Mouse (Mus musculus) midbrain, embryonic 13.5 days (tissue): Measurements from ENCODE around the gene Gast. TPM values are rescaled to one million over a fixed set of nuclear protein-coding genes. Genes with fewer than 3 reads are reported as not detected.

Source experiments
- ATAC-seq: fragments of 200-750 bp; cut with Nextera tagmentation; 2 replicates; pipeline ENCODE4 v1.8.0; 2017; ENCODE audit warnings: mild to moderate bottlenecking, moderate TSS enrichment, moderate library complexity
- H3K27ac ChIP-seq: fragments of 300-500 bp; sonication (generic); 2 replicates; pipeline ENCODE4 v1.5.1; 2015; ENCODE audit warnings: inconsistent platforms, mild to moderate bottlenecking, moderate library complexity
- H3K27me3 ChIP-seq: fragments of 300-500 bp; sonication (generic); 2 replicates; pipeline ENCODE4 v1.6.1; 2015; ENCODE audit warnings: mild to moderate bottlenecking, inconsistent platforms
- H3K36me3 ChIP-seq: fragments of 300-500 bp; sonication (generic); 2 replicates; pipeline ENCODE4 v1.6.1; 2015; ENCODE audit warnings: mild to moderate bottlenecking, inconsistent platforms
- H3K4me1 ChIP-seq: fragments of 300-500 bp; sonication (generic); replicated peaks from 2 replicates; pipeline ENCODE4 v1.6.1; 2015; ENCODE audit warnings: inconsistent platforms
- H3K4me2 ChIP-seq: fragments of 300-500 bp; sonication (generic); replicated peaks from 2 replicates; pipeline ENCODE4 v1.6.1; 2015; ENCODE audit warnings: moderate library complexity, mild to moderate bottlenecking, inconsistent platforms
- H3K4me3 ChIP-seq: fragments of 300-500 bp; sonication (generic); replicated peaks from 2 replicates; pipeline ENCODE4 v1.5.1; 2015; ENCODE audit warnings: mild to moderate bottlenecking, inconsistent platforms
- H3K9ac ChIP-seq: fragments of 300-500 bp; sonication (generic); replicated peaks from 2 replicates; pipeline ENCODE4 v1.6.1; 2015; ENCODE audit warnings: mild to moderate bottlenecking, inconsistent platforms
- H3K9me3 ChIP-seq: fragments of 300-500 bp; sonication (generic); 2 replicates; pipeline ENCODE4 v1.6.1; 2016; ENCODE audit warnings: mild to moderate bottlenecking, inconsistent platforms
- WGBS: fragments of 180-500 bp; shearing (Covaris S2); methylation state at CpG from one replicate; pipeline ENCODE4 v1.1.7; 2015; 5-methylcytosine and 5-hydroxymethylcytosine counted together
- polyA plus RNA-seq: library from polyadenylated mRNA; unstranded; fragments of >200 nt; fragmentation: Nextera tagmentation; extraction: Ambion mirVana; gene quantifications from 2 replicates; pipeline ENCODE4 v1.2.1, GENCODE M21; 2015

Gene Gast
- polyA plus RNA-seq, 1 experiment from 2014 or later = 1.2 TPM

- H3K9me3 ChIP-seq = no peaks in the 10 kb centered on the region
- H3K4me1 ChIP-seq = peaks cover 6% of the 10 kb centered on the region; the same call in 1 of the 2 replicates
- 63% methylated on average over 7 of the region's 8 CpGs for WGBS
- no peak overlapping the region for H3K27ac ChIP-seq
- peak; percentile 37; the same call in 1 of the 2 replicates for ATAC-seq
- no peaks in the 10 kb centered on the region for H3K27me3 ChIP-seq
- H3K4me2 ChIP-seq = no peak overlapping the region
- H3K9ac ChIP-seq = no peak overlapping the region
- H3K36me3 ChIP-seq = peaks cover 64% of the 10 kb centered on the region
- H3K4me3 ChIP-seq = no peak overlapping the region
Observed at GRCm38 (mm10) chr11:100371981-100372558, 37.9 kb downstream of the Gast start.

- ATAC-seq = no peak
- Histone ChIP-seq H3K36me3 (peaks cover 86% of the 10 kb centered on the region), H3K27ac (no peak overlapping the region), H3K4me2 (no peak overlapping the region), H3K4me3 (no peak overlapping the region), H3K9ac (no peak overlapping the region), H3K4me1 (peaks cover 6% of the 10 kb centered on the region; the same call in 1 of the 2 replicates), H3K9me3 (no peaks in the 10 kb centered on the region), H3K27me3 (no peaks in the 10 kb centered on the region)
- WGBS = 89% methylated on average over 9 of the region's 9 CpGs
Observed at GRCm38 (mm10) chr11:100375127-100375526, 40.9 kb downstream of the Gast start.

- no peak overlapping the region for H3K27ac ChIP-seq
- H3K9ac ChIP-seq = no peak overlapping the region
- no peaks in the 10 kb centered on the region for H3K27me3 ChIP-seq
- 81% methylated on average over 4 of the region's 4 CpGs for WGBS
- ATAC-seq = no peak
- peaks cover 88% of the 10 kb centered on the region for H3K36me3 ChIP-seq
- no peak overlapping the region for H3K4me2 ChIP-seq
- no peak overlapping the region for H3K4me3 ChIP-seq
- peaks cover 6% of the 10 kb centered on the region; the same call in 1 of the 2 replicates for H3K4me1 ChIP-seq
- no peaks in the 10 kb centered on the region for H3K9me3 ChIP-seq
Observed at GRCm38 (mm10) chr11:100376005-100376404, 41.8 kb downstream of the Gast start.

- Histone ChIP-seq H3K4me3 (no peak overlapping the region), H3K4me2 (no peak overlapping the region), H3K27ac (no peak overlapping the region), H3K4me1 (peaks cover 5% of the 10 kb centered on the region; the same call in 1 of the 2 replicates), H3K36me3 (peaks cover 88% of the 10 kb centered on the region), H3K9ac (no peak overlapping the region), H3K27me3 (no peaks in the 10 kb centered on the region), H3K9me3 (no peaks in the 10 kb centered on the region)
- 88% methylated on average over 21 of the region's 21 CpGs for WGBS
- ATAC-seq = no peak
Observed at GRCm38 (mm10) chr11:100376746-100377389, 42.7 kb downstream of the Gast start.

GRCm38 (mm10) chr11:100377989-100378388 lies 43.8 kb downstream of the Gast start:
- H3K9me3 ChIP-seq = no peaks in the 10 kb centered on the region
- peaks cover 89% of the 10 kb centered on the region for H3K36me3 ChIP-seq
- no peak overlapping the region for H3K9ac ChIP-seq
- H3K27ac ChIP-seq = no peak overlapping the region
- H3K4me3 ChIP-seq = no peak overlapping the region
- no peak for ATAC-seq
- no peak overlapping the region for H3K4me2 ChIP-seq
- WGBS = 96% methylated on average over 14 of the region's 14 CpGs
- H3K27me3 ChIP-seq = no peaks in the 10 kb centered on the region
- no peaks in the 10 kb centered on the region for H3K4me1 ChIP-seq

GRCm38 (mm10) chr11:100378446-100378845 lies 44.2 kb downstream of the Gast start:
- no peaks in the 10 kb centered on the region for H3K27me3 ChIP-seq
- no peaks in the 10 kb centered on the region for H3K9me3 ChIP-seq
- H3K27ac ChIP-seq = no peak overlapping the region
- H3K4me1 ChIP-seq = no peaks in the 10 kb centered on the region
- H3K4me2 ChIP-seq = no peak overlapping the region
- WGBS = 84% methylated on average over 5 of the region's 5 CpGs
- no peak overlapping the region for H3K4me3 ChIP-seq
- H3K36me3 ChIP-seq = peaks cover 89% of the 10 kb centered on the region
- H3K9ac ChIP-seq = no peak overlapping the region
- ATAC-seq = no peak

- H3K4me2 ChIP-seq = no peak overlapping the region
- ATAC-seq = no peak
- H3K27ac ChIP-seq = no peak overlapping the region
- H3K9ac ChIP-seq = no peak overlapping the region
- H3K36me3 ChIP-seq = peaks cover 89% of the 10 kb centered on the region
- 95% methylated on average over 4 of the region's 4 CpGs for WGBS
- no peaks in the 10 kb centered on the region for H3K4me1 ChIP-seq
- no peaks in the 10 kb centered on the region for H3K9me3 ChIP-seq
- H3K27me3 ChIP-seq = no peaks in the 10 kb centered on the region
- no peak overlapping the region for H3K4me3 ChIP-seq
Observed at GRCm38 (mm10) chr11:100379311-100379710, 45.1 kb downstream of the Gast start.

- Histone ChIP-seq H3K36me3 (peaks cover 82% of the 10 kb centered on the region), H3K4me3 (no peak overlapping the region), H3K27me3 (no peaks in the 10 kb centered on the region), H3K4me1 (no peaks in the 10 kb centered on the region), H3K9ac (no peak overlapping the region), H3K27ac (no peak overlapping the region), H3K9me3 (no peaks in the 10 kb centered on the region), H3K4me2 (no peak overlapping the region)
- 86% methylated on average over 6 of the region's 6 CpGs for WGBS
- no peak for ATAC-seq
Observed at GRCm38 (mm10) chr11:100382682-100383081, 48.5 kb downstream of the Gast start.

GRCm38 (mm10) chr11:100385016-100385415 lies 50.8 kb downstream of the Gast start:
- H3K36me3 ChIP-seq = peaks cover 62% of the 10 kb centered on the region
- H3K9me3 ChIP-seq = no peaks in the 10 kb centered on the region
- H3K4me2 ChIP-seq = no peak overlapping the region
- H3K27ac ChIP-seq = no peak overlapping the region
- H3K4me3 ChIP-seq = no peak overlapping the region
- no peak overlapping the region for H3K9ac ChIP-seq
- ATAC-seq = no peak
- no peaks in the 10 kb centered on the region for H3K27me3 ChIP-seq
- H3K4me1 ChIP-seq = peaks cover 12% of the 10 kb centered on the region
- 86% methylated on average over 3 of the region's 3 CpGs for WGBS

- H3K9ac ChIP-seq = peak overlapping the region; percentile 10; the same call in 1 of the 2 replicates
- no peak overlapping the region for H3K4me2 ChIP-seq
- H3K27me3 ChIP-seq = no peaks in the 10 kb centered on the region
- H3K9me3 ChIP-seq = no peaks in the 10 kb centered on the region
- H3K36me3 ChIP-seq = peaks cover 47% of the 10 kb centered on the region
- WGBS = 54% methylated on average over 5 of the region's 5 CpGs
- ATAC-seq = no peak
- peaks cover 27% of the 10 kb centered on the region for H3K4me1 ChIP-seq
- no peak overlapping the region for H3K4me3 ChIP-seq
- no peak overlapping the region for H3K27ac ChIP-seq
Observed at GRCm38 (mm10) chr11:100386586-100386985, 52.4 kb downstream of the Gast start.
